Mouse (Mus musculus): ENCODE data around the gene Pfdn5.

- TF ChIP-seq CTCF (IDR thresholded peaks at IDR 0.05; ENCODE audit: low read depth) (no peak), EP300 (IDR thresholded peaks at IDR 0.05; ENCODE audit: low read depth) (no peak)
Observed at GRCm38 (mm10) chr15:102366238-102366637, 40.3 kb downstream of the Pfdn5 start.
